Mouse (Mus musculus) liver, adult 2 months (tissue): Measurements from ENCODE around the gene Calml3. TPM values are rescaled to one million over a fixed set of nuclear protein-coding genes. Genes with fewer than 3 reads are reported as not detected.

Experiments used
- DNase-seq: peaks from one replicate; pipeline ENCODE4 v3.0.0-alpha.2; 2011; ENCODE audit warnings: low read depth, low spot score; ENCODE audit errors: extremely low read depth
- H3K27ac ChIP-seq: fragments of 200-500 bp; replicated peaks from 2 replicates; pipeline ENCODE4 v1.5.1; 2012; ENCODE audit warnings: low read depth, mild to moderate bottlenecking, control low read depth, inconsistent platforms, low read length; ENCODE audit not compliant: insufficient read depth
- H3K27me3 ChIP-seq: fragments of 200-500 bp; 2 replicates; pipeline ENCODE4 v1.6.1; 2012; ENCODE audit warnings: mild to moderate bottlenecking, moderate library complexity, low read length, inconsistent platforms; ENCODE audit not compliant: control insufficient read depth, insufficient read depth
- H3K36me3 ChIP-seq: fragments of 200-500 bp; 2 replicates; pipeline ENCODE4 v1.6.1; 2012; ENCODE audit warnings: low read length, inconsistent platforms; ENCODE audit not compliant: control insufficient read depth, insufficient read depth
- H3K4me1 ChIP-seq: fragments of 200-500 bp; 2 replicates; pipeline ENCODE4 v1.6.1; 2011; ENCODE audit warnings: low read length; ENCODE audit not compliant: control insufficient read depth, insufficient read depth
- H3K4me3 ChIP-seq: fragments of 200-500 bp; 2 replicates; pipeline ENCODE4 v1.5.1; 2011; ENCODE audit warnings: low read depth, mild to moderate bottlenecking, control low read depth, low read length, moderate library complexity; ENCODE audit not compliant: insufficient read depth
- H3K79me2 ChIP-seq: fragments of 200-500 bp; 2 replicates; pipeline ENCODE4 v1.6.1; 2012; ENCODE audit warnings: inconsistent platforms, mild to moderate bottlenecking, low read length, moderate library complexity; ENCODE audit not compliant: control insufficient read depth, insufficient read depth
- H3K9ac ChIP-seq: fragments of 200-500 bp; 2 replicates; pipeline ENCODE4 v1.6.1; 2012; ENCODE audit warnings: low read depth, mild to moderate bottlenecking, control low read depth, inconsistent platforms, low read length
- CTCF ChIP-seq: fragments of 200-500 bp; IDR thresholded peaks from 2 replicates; pipeline ENCODE4 v1.5.1; 2011; ENCODE audit warnings: low read depth, low read length, control low read depth
- POLR2A ChIP-seq: fragments of 200-500 bp; IDR thresholded peaks from 2 replicates; pipeline ENCODE4 v1.6.1; 2011; ENCODE audit warnings: low read length, control low read depth; ENCODE audit not compliant: insufficient read depth; ENCODE audit errors: extremely low read depth
- WGBS: fragments of 180-500 bp; shearing (Covaris S2); methylation state at CpG from one replicate; pipeline ENCODE4 v1.1.7; 2018; 5-methylcytosine and 5-hydroxymethylcytosine counted together
- polyA plus RNA-seq: library from polyadenylated mRNA; depleted of rRNA; stranded (reverse); fragments of >200 nt; gene quantifications from 2 replicates; pipeline ENCODE4 v1.2.3, GENCODE M21; 2012
- total RNA-seq: library from RNA; depleted of rRNA; stranded (reverse); fragments of >200 nt; gene quantifications from 2 replicates; pipeline ENCODE4 v1.2.3, GENCODE M21; 2014

Calml3 gene
- total and polyA plus RNA-seq, 2 experiments: not detected

- TF ChIP-seq CTCF: no peak
- TF ChIP-seq POLR2A: no peak
- H3K4me3 ChIP-seq: no peak overlapping the region
- no peaks in the 10 kb centered on the region for H3K27me3 ChIP-seq
- no peak overlapping the region for H3K27ac ChIP-seq
- H3K36me3 ChIP-seq: no peaks in the 10 kb centered on the region
- no peak overlapping the region for H3K9ac ChIP-seq
- H3K4me1 ChIP-seq: peaks cover 3% of the 10 kb centered on the region; the same call in 1 of the 2 replicates
- no peaks in the 10 kb centered on the region for H3K79me2 ChIP-seq
- 91% methylated on average over 2 of the region's 2 CpGs for WGBS
- no peak for DNase-seq
Observed at GRCm38 (mm10) chr13:3788588-3788987, 15.5 kb downstream of the Calml3 start.

- WGBS: 68% methylated on average over 3 of the region's 3 CpGs
- Histone ChIP-seq H3K27ac (no peak overlapping the region), H3K27me3 (no peaks in the 10 kb centered on the region), H3K4me3 (no peak overlapping the region), H3K79me2 (no peaks in the 10 kb centered on the region), H3K9ac (no peak overlapping the region), H3K4me1 (peaks cover 3% of the 10 kb centered on the region; the same call in 1 of the 2 replicates), H3K36me3 (no peaks in the 10 kb centered on the region)
- peak; percentile 15 for DNase-seq
- TF ChIP-seq POLR2A: no peak
- no peak for TF ChIP-seq CTCF
Observed at GRCm38 (mm10) chr13:3787644-3788043, 16.5 kb downstream of the Calml3 start.

- H3K9ac ChIP-seq: no peak overlapping the region
- no peaks in the 10 kb centered on the region for H3K79me2 ChIP-seq
- peaks cover 3% of the 10 kb centered on the region; the same call in 1 of the 2 replicates for H3K4me1 ChIP-seq
- H3K4me3 ChIP-seq: no peak overlapping the region
- TF ChIP-seq POLR2A (no peak), CTCF (no peak)
- no peak overlapping the region for H3K27ac ChIP-seq
- 30% methylated on average over 4 of the region's 4 CpGs for WGBS
- H3K27me3 ChIP-seq: no peaks in the 10 kb centered on the region
- H3K36me3 ChIP-seq: no peaks in the 10 kb centered on the region
- peak; percentile 79 for DNase-seq
Observed at GRCm38 (mm10) chr13:3787102-3787501, 17.0 kb downstream of the Calml3 start.

DNA sequence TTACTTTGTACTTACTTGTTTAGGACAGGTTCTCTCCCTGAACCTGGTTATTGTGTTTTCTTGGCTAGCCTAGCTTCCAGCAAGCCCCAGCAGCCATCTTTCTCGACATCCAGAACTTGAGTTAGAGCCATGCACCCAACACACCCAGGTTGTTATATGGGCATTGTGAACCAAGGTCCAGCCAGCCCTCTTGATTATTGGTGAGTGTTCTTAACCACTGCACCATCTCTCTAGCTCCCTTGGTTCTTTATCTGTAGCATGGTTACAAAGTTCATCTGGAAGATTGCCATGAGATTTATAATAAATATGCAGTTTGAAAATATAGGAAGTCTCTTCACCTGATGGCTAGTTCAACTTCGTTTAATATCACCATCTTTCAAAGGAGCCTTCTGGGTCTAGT is 20.5 kb downstream of the Calml3 start:
- DNase-seq: no peak
- H3K4me3 ChIP-seq: no peak overlapping the region
- H3K9ac ChIP-seq: no peak overlapping the region
- WGBS: 78% methylated on average over 2 of the region's 2 CpGs
- no peaks in the 10 kb centered on the region for H3K79me2 ChIP-seq
- peaks cover 3% of the 10 kb centered on the region; the same call in 1 of the 2 replicates for H3K4me1 ChIP-seq
- no peak overlapping the region for H3K27ac ChIP-seq
- no peaks in the 10 kb centered on the region for H3K27me3 ChIP-seq
- H3K36me3 ChIP-seq: no peaks in the 10 kb centered on the region
- TF ChIP-seq CTCF (no peak), POLR2A (no peak)

DNA sequence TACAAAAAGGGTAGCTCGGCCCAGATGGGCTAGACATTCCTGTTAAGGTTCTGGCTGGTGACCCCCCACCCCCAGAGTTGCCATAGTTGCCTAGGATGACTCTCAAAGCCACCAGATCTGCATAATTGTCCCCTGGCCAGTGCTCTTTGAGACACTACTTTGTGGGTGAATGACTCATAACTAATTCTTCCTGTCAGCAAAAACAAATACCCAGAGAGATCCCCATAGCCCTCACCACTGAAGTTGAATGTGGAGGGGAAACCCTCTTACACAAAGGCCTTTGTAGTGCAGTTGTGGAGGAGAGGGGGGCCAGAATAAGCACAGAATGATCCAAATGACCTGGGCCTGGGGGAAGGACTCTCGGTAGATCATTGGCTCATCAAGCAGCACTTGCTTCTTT is 21.6 kb downstream of the Calml3 start:
- TF ChIP-seq POLR2A (no peak), CTCF (no peak)
- Histone ChIP-seq H3K4me3 (no peak overlapping the region), H3K79me2 (no peaks in the 10 kb centered on the region), H3K9ac (no peak overlapping the region), H3K4me1 (peaks cover 2% of the 10 kb centered on the region; the same call in 1 of the 2 replicates), H3K27ac (no peak overlapping the region), H3K36me3 (no peaks in the 10 kb centered on the region), H3K27me3 (no peaks in the 10 kb centered on the region)
- WGBS: 59% methylated on average over 2 of the region's 2 CpGs
- DNase-seq: no peak

DNA sequence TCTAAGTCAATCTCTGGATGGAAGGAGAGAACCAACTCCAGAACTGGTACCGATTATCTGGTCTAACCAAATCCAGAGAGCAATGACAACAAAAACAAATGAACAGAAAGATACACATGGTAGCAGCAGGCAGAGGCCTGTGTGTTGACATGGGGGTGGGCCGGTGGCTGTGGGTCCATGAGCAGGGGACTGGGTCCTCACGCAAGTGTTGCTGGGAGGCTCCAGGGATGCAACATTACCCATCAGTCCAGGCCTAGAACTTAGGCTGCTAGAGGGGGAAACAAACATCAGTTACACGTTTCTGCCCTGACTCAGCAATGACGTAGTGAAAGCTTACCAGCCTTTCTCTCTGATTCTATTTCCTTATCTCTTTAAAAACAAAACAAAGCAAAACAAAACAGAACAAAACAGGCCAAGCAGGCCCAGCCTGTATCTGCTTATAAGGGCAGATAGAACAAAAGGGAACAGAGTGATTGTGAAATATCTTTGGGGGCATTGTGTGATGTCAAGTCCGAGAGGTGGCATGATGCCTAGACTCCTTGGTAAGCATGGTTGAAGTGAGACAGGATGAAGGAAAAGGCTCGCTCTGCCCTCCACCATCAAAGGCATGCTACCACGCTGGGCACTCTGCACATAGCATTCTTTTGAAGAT is 24.4 kb downstream of the Calml3 start:
- H3K4me1 ChIP-seq: no peaks in the 10 kb centered on the region
- WGBS: 85% methylated on average over 8 of the region's 8 CpGs

More for the DNA sequence above, 24.4 kb downstream of the Calml3 start:
- Histone ChIP-seq H3K27me3 (no peaks in the 10 kb centered on the region), H3K79me2 (no peaks in the 10 kb centered on the region), H3K27ac (no peak overlapping the region), H3K36me3 (no peaks in the 10 kb centered on the region), H3K4me3 (no peak overlapping the region), H3K9ac (no peak overlapping the region)
- peak; percentile 34 for DNase-seq
- TF ChIP-seq POLR2A (no peak), CTCF (no peak)
